Comparison of ENCODE assay signal across 25 mouse cellular contexts in the genomic region with DNA sequence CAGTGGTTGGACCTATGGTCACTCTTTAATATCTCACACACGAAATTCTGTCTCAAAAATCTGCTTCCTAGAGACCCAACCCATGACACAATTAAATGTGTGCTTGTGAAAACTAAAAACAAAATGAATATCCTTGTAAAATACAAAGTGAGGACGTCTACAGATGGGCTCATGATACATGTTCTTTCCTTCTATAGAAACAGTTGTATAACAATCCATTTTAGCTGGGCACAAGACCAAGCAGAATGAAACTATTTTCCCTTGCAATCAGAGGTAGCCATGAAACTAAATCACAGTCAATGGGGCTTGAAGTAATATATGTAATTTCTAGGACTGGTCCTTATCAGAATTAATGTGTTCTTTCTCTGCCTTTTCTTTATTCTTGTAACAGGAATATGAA.
"Had no signal": no experiment of that assay in that cellular context is flagged by ENCODE, and none has a peak within 500 bp of the region (broad histone marks: within the 10 kb centered on the region; RNA-seq: fewer than 3 reads in every experiment).

No protein-coding gene starts in this region.

- H3K4me3 ChIP-seq: heart, adult 2 months; heart, embryonic 13.5 days; heart, embryonic 15.5 days; hindbrain, embryonic 13.5 days; hindbrain, embryonic 15.5 days; kidney, embryonic 15.5 days; limb, embryonic 10.5 days; limb, embryonic 12.5 days; liver, embryonic 12.5 days had no signal

- H3K27ac ChIP-seq: heart, adult 2 months; heart, embryonic 13.5 days; heart, embryonic 15.5 days; hindbrain, embryonic 13.5 days; hindbrain, embryonic 15.5 days; hindbrain, postnatal 0 days; kidney, embryonic 15.5 days; kidney, postnatal 0 days; limb, embryonic 10.5 days; limb, embryonic 12.5 days; liver, embryonic 12.5 days; liver, embryonic 14.5 days had no signal

- ATAC-seq: hindbrain, postnatal 0 days; intestine, embryonic 16.5 days; liver, embryonic 12.5 days had no signal

- DNase-seq: gastrocnemius, postnatal 14 days; gastrocnemius, postnatal 36 days; heart, adult 11 months; heart, adult 2 months; heart, postnatal 14 days; heart, postnatal 36 days; kidney, adult 11 months; kidney, adult 2 months; kidney, adult 9 months; kidney, postnatal 25 days; kidney, postnatal 4 days; layer of hippocampus, adult 9-11 months; liver had no signal
